ENCODE assay signal across 26 mouse cellular contexts in the genomic region with DNA sequence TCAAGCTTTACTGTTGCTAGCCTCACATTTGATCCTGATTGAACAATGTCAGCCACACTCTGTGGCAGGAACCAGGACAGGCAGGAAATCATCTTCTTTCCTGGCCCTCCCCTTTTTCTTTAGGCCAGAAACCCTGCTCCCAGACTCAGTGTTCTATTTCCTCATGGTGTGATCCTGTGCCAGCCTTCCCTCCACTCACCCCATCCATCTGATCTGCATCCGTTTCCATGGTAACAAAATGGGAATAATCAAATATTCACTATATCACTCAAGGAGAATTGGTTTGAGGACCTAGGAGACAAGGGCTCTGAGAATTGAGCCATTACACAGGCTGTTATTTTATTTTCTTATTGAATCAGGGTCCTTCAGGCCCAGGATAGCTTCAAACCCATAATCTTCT. TPM values are rescaled to one million over a fixed set of nuclear protein-coding genes. Genes with fewer than 3 reads are reported as not detected.
DNase-seq lines count a peak whose midpoint lies in the region; ATAC-seq and TF ChIP-seq lines count a peak whose summit lies in the region.
"Had no signal": no experiment of that assay in that cellular context is flagged by ENCODE, and none has a peak within 500 bp of the region (broad histone marks: within the 10 kb centered on the region; RNA-seq: fewer than 3 reads in every experiment).

No protein-coding gene starts in this region.

- H3K27ac ChIP-seq in layer of hippocampus, adult 2 months, result peak overlapping the region; percentile 89
- peak overlapping the region; percentile 48; the same call in 1 of the 2 replicates for H3K27ac ChIP-seq in forebrain, postnatal 0 days (ENCODE audit: low read depth, low read length)
- H3K27ac ChIP-seq in midbrain, embryonic 15.5 days, result peak overlapping the region; percentile 61
- H3K27ac ChIP-seq: embryonic facial prominence, embryonic 12.5 days; heart, embryonic 13.5 days; limb, embryonic 10.5 days; liver, embryonic 15.5 days; lung, embryonic 15.5 days had no signal

- no peaks in the 10 kb centered on the region for H3K27me3 ChIP-seq in forebrain, postnatal 0 days (ENCODE audit: insufficient read depth, low read length)
- 0 out of 2 replicates have a peak, but pooled peaks cover 3% of the 10 kb centered on the region for H3K27me3 ChIP-seq in midbrain, embryonic 15.5 days (replicated peaks)
- H3K27me3 ChIP-seq: embryonic facial prominence, embryonic 12.5 days; lung, embryonic 15.5 days had no signal

- H3K36me3 ChIP-seq in forebrain, postnatal 0 days (ENCODE audit: insufficient read depth), result no peaks in the 10 kb centered on the region
- H3K36me3 ChIP-seq in midbrain, embryonic 15.5 days (replicated peaks), result no peaks in the 10 kb centered on the region
- H3K36me3 ChIP-seq: embryonic facial prominence, embryonic 12.5 days; heart, embryonic 13.5 days; limb, embryonic 10.5 days; liver, embryonic 15.5 days; lung, embryonic 15.5 days had no signal

- H3K9ac ChIP-seq in forebrain, postnatal 0 days, result no peak overlapping the region
- H3K9ac ChIP-seq in midbrain, embryonic 15.5 days, result no peak overlapping the region
- H3K9ac ChIP-seq: embryonic facial prominence, embryonic 12.5 days; heart, embryonic 13.5 days; liver, embryonic 15.5 days; lung, embryonic 15.5 days had no signal

- H3K9me3 ChIP-seq in forebrain, postnatal 0 days (ENCODE audit: low read length), result no peaks in the 10 kb centered on the region
- H3K9me3 ChIP-seq in midbrain, embryonic 15.5 days, result no peaks in the 10 kb centered on the region
- H3K9me3 ChIP-seq: embryonic facial prominence, embryonic 12.5 days; heart, embryonic 13.5 days; limb, embryonic 10.5 days; liver, embryonic 15.5 days; lung, embryonic 15.5 days had no signal

- peak; percentile 52 for ATAC-seq in forebrain, postnatal 0 days
- ATAC-seq in midbrain, embryonic 15.5 days (replicated peaks), result peak; percentile 64
- ATAC-seq: activated CD4-positive, CD25-positive, alpha-beta regulatory T cell, adult 4 months; inflammation-experienced regulatory T-cells, adult 6 months had no signal

- intact Hi-C loops in gastrocnemius, postnatal 36 days (cut with DNase I), result no loop called here

- DNase-seq in layer of hippocampus, adult 2 months (ENCODE audit: low spot score in 2 of 2), result peak in 1 of 2 experiments; percentile 57
- DNase-seq in layer of hippocampus, adult 8-10 months (ENCODE audit: low spot score in 2 of 2), result no peak
- peak; percentile 60 for DNase-seq in brain, embryonic 14.5 days (ENCODE audit: low read depth)
- DNase-seq in forebrain, postnatal 0 days, result peak; percentile 51
- no peak for DNase-seq in gastrocnemius, postnatal 36 days
- DNase-seq in urinary bladder, postnatal 36 days (ENCODE audit: low spot score in 2 of 2), result no peak
- no peak for DNase-seq in thymus, postnatal 36 days
- DNase-seq: adrenal gland, adult 8-10 months; cerebellum, adult 18-20 months; cerebellum, postnatal 14 days; heart, postnatal 14 days; kidney, adult 18-20 months; kidney, postnatal 4 days; liver; lung, postnatal 4 days; right cerebral cortex, postnatal 14 days; spleen, adult 18-20 months had no signal

- H3K4me1 ChIP-seq in forebrain, postnatal 0 days (ENCODE audit: insufficient read depth), result peaks cover 5% of the 10 kb centered on the region; the same call in 1 of the 2 replicates
- H3K4me1 ChIP-seq in midbrain, embryonic 15.5 days, result peaks cover 10% of the 10 kb centered on the region
- H3K4me1 ChIP-seq: liver, embryonic 15.5 days; lung, embryonic 15.5 days had no signal

- H3K4me2 ChIP-seq in forebrain, postnatal 0 days (ENCODE audit: low read depth), result no peak overlapping the region
- H3K4me2 ChIP-seq in midbrain, embryonic 15.5 days, result no peak overlapping the region
- H3K4me2 ChIP-seq: embryonic facial prominence, embryonic 12.5 days; heart, embryonic 13.5 days; liver, embryonic 15.5 days; lung, embryonic 15.5 days had no signal

- WGBS in forebrain, postnatal 0 days, result 80% methylated on average over 1 of the region's 1 CpGs
- 93% methylated on average over 1 of the region's 1 CpGs for WGBS in midbrain, embryonic 15.5 days

- TF ChIP-seq POLR2A in brain, embryonic 14.5 days (IDR thresholded peaks at IDR 0.05; ENCODE audit: borderline replicate concordance, extremely low read depth, insufficient read depth, insufficient read length, poor library complexity, severe bottlenecking), result no peak

- TF ChIP-seq CTCF in layer of hippocampus, adult 2 months (conservative IDR thresholded peaks at IDR 0.05), result no peak
- TF ChIP-seq CTCF in brain, embryonic 14.5 days (IDR thresholded peaks at IDR 0.05; ENCODE audit: borderline replicate concordance, extremely low read depth, insufficient read depth, insufficient read length), result no peak
- no peak for TF ChIP-seq CTCF in forebrain, postnatal 0 days (IDR thresholded peaks at IDR 0.05; ENCODE audit: low read depth)

- no peak overlapping the region for H3K4me3 ChIP-seq in layer of hippocampus, adult 2 months
- H3K4me3 ChIP-seq in forebrain, postnatal 0 days (ENCODE audit: low read depth, low read length), result no peak overlapping the region
- H3K4me3 ChIP-seq in midbrain, embryonic 15.5 days, result no peak overlapping the region
- H3K4me3 ChIP-seq: embryonic facial prominence, embryonic 12.5 days; heart, embryonic 13.5 days; limb, embryonic 10.5 days; liver, embryonic 15.5 days; lung, embryonic 15.5 days; myocyte had no signal

RNA-seq across cellular contexts. Expression of a gene that starts 22.1 kb away (rescaled TPM):
- 1,000 to 10,000 TPM; 1,193 to 1,302 TPM for total RNA-seq in layer of hippocampus, adult 2 months (2021)
- 1,000 to 10,000 TPM in 3 of 4 experiments, 100 to 1,000 TPM in 1; 959 to 1,113 (median 1,048) TPM for total RNA-seq in layer of hippocampus, adult 8-10 months (2022)
- polyA plus RNA-seq in brain, embryonic 14.5 days (2012; rRNA removed), result 379 and 484 TPM in 2 replicates
- total RNA-seq in forebrain, postnatal 0 days (2014; rRNA removed), result 475 and 549 TPM in 2 replicates
- polyA plus RNA-seq in forebrain, postnatal 0 days (2015; fragmentation: Nextera tagmentation; extraction: Ambion mirVana), result 744 and 971 TPM in 2 replicates
- polyA plus RNA-seq in midbrain, embryonic 15.5 days (2015; fragmentation: Nextera tagmentation; extraction: Ambion mirVana), result 758 and 760 TPM in 2 replicates
- 10 to 100 TPM; 46.7 to 47.6 TPM for total RNA-seq in gastrocnemius, postnatal 36 days (2021)

Comparison
In these comparisons a context has a peak if more than half of its experiments do, and no peak if none do; other contexts are left out.
1. DNase-seq: peak in brain, embryonic 14.5 days (single experiment) and forebrain, postnatal 0 days (single experiment); none in layer of hippocampus, adult 8-10 months (0 of 2), gastrocnemius, postnatal 36 days (0 of 2), urinary bladder, postnatal 36 days (0 of 2) and thymus, postnatal 36 days (0 of 2).
2. Peak in every context shown above with its lines, with median percentiles within 50 percentile points of each other: H3K27ac ChIP-seq.